9 mouse cellular contexts compared by ENCODE assay signal in the genomic region with DNA sequence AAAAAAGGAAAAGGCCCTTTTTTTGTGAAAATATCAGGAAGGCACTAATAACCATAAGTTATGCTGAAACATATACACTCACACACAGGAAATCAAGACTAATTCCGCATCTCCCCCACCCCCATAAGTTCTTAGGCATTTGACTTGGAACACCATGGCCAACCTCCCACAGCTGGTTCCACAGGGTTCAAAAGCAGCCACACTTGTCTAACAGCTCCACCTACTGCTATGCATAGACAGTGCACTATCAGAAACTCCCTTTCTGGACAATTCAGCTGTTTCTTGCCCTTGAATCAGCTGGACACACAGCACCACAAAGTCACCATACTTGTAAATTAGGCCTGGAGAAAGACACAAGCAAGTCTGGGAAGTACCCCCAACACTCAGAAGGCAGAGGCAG. TPM values are rescaled to one million over a fixed set of nuclear protein-coding genes. Genes with fewer than 3 reads are reported as not detected.
DNase-seq lines count a peak whose midpoint lies in the region; ATAC-seq and TF ChIP-seq lines count a peak whose summit lies in the region.
"Had no signal": no experiment of that assay in that cellular context is flagged by ENCODE, and none has a peak within 500 bp of the region (broad histone marks: within the 10 kb centered on the region; RNA-seq: fewer than 3 reads in every experiment).

No protein-coding gene starts in this region.

- in situ Hi-C loops in CH12.LX (cut with MboI; ENCODE audit: low pct_ligation_motif_present, low pct_unique_long_range_greater_than_20kb, low sequenced_read_pairs): loop anchor here (25.0 kb wide), 1 partner anchor 399 kb away; no protein-coding TSS in a partner anchor

- no peak for DNase-seq in kidney, adult 8-10 months
- DNase-seq in CH12.LX (ENCODE audit: extremely low read depth): no peak
- peak; percentile 19 for DNase-seq in brain, embryonic 14.5 days (ENCODE audit: low read depth)
- DNase-seq in limb, embryonic 11.5 days (ENCODE audit: low spot score): peak; percentile 35
- no peak for DNase-seq in testis, postnatal 10 days (ENCODE audit: low spot score)
- DNase-seq in urinary bladder, postnatal 25 days (ENCODE audit: low spot score): no peak
- DNase-seq in left cerebral cortex, postnatal 36 days (ENCODE audit: low spot score in 2 of 2): no peak

- no peaks in the 10 kb centered on the region for H3K9me3 ChIP-seq in kidney, embryonic 15.5 days (replicated peaks)
- H3K9me3 ChIP-seq in CH12.LX (replicated peaks; ENCODE audit: low read length): no peaks in the 10 kb centered on the region
- H3K9me3 ChIP-seq in limb, embryonic 11.5 days (ENCODE audit: control insufficient read depth, low read length): no peaks in the 10 kb centered on the region

- H3K4me2 ChIP-seq in kidney, embryonic 15.5 days: no peak overlapping the region
- H3K4me2 ChIP-seq in CH12.LX (ENCODE audit: insufficient read depth, low read depth, poor library complexity, severe bottlenecking): no peak overlapping the region
- no peak overlapping the region for H3K4me2 ChIP-seq in limb, embryonic 11.5 days (ENCODE audit: low read depth, severe bottlenecking)
- H3K4me2 ChIP-seq: liver, embryonic 11.5 days had no signal

- H3K9ac ChIP-seq in kidney, embryonic 15.5 days: no peak overlapping the region
- no peak overlapping the region for H3K9ac ChIP-seq in CH12.LX (ENCODE audit: insufficient read depth, low read depth)
- no peak overlapping the region for H3K9ac ChIP-seq in limb, embryonic 11.5 days (ENCODE audit: low read length)

- TF ChIP-seq POLR2A in CH12.LX (IDR thresholded peaks at IDR 0.05; ENCODE audit: low read depth, low read length): no peak
- no peak for TF ChIP-seq POLR2A in brain, embryonic 14.5 days (IDR thresholded peaks at IDR 0.05; ENCODE audit: borderline replicate concordance, extremely low read depth, insufficient read depth, insufficient read length, poor library complexity, severe bottlenecking)

- no peaks in the 10 kb centered on the region for H3K4me1 ChIP-seq in kidney, embryonic 15.5 days
- no peaks in the 10 kb centered on the region for H3K4me1 ChIP-seq in CH12.LX (ENCODE audit: control insufficient read depth in 1 of 2, insufficient read depth in 2 of 2)
- no peaks in the 10 kb centered on the region for H3K4me1 ChIP-seq in limb, embryonic 11.5 days (ENCODE audit: control insufficient read depth, insufficient read depth, low read length)

- H3K27ac ChIP-seq in kidney, embryonic 15.5 days: no peak overlapping the region
- no peak overlapping the region for H3K27ac ChIP-seq in CH12.LX (ENCODE audit: insufficient read depth, low read depth)
- H3K27ac ChIP-seq in limb, embryonic 11.5 days (replicated peaks; ENCODE audit: low read depth, low read length): no peak overlapping the region

- dilution Hi-C loops in CH12.LX (cut with MboI; ENCODE audit: extremely low pct_ligation_motif_present, extremely low pct_unique_long_range_greater_than_20kb, low sequenced_read_pairs): no loop called here

- H3K79me2 ChIP-seq in CH12.LX (replicated peaks; ENCODE audit: control insufficient read depth, extremely low read depth, insufficient read depth, poor library complexity, severe bottlenecking): no peaks in the 10 kb centered on the region

- ATAC-seq in kidney, embryonic 15.5 days (replicated peaks; ENCODE audit: low FRiP score): 0 out of 2 replicates have a peak, but pooled peaks have one; percentile 47
- ATAC-seq in limb, embryonic 11.5 days (ENCODE audit: insufficient number of reproducible peaks, low FRiP score, low TSS enrichment, low read depth): no peak

- no peak for TF ChIP-seq EP300 in CH12.LX (IDR thresholded peaks at IDR 0.05; ENCODE audit: low read length)

- peak; percentile 14 to 65; a peak in 2 of 4 replicates for TF ChIP-seq CTCF in CH12.LX (conservative IDR thresholded peaks at IDR 0.05 in 1 of 2, IDR thresholded peaks at IDR 0.05 in 1 of 2; ENCODE audit: low read depth in 2 of 2, low read length in 2 of 2)
- peak; percentile 34; the same call in 1 of the 2 replicates for TF ChIP-seq CTCF in brain, embryonic 14.5 days (IDR thresholded peaks at IDR 0.05; ENCODE audit: borderline replicate concordance, extremely low read depth, insufficient read depth, insufficient read length)

- H3K4me3 ChIP-seq in kidney, embryonic 15.5 days (replicated peaks): no peak overlapping the region
- no peak overlapping the region for H3K4me3 ChIP-seq in CH12.LX (replicated peaks in 1 of 3; ENCODE audit: low read depth in 2 of 3, low read length in 2 of 3, poor library complexity in 1 of 3)
- H3K4me3 ChIP-seq in limb, embryonic 11.5 days (ENCODE audit: low read depth, low read length): no peak overlapping the region

- H3K27me3 ChIP-seq in kidney, embryonic 15.5 days: no peaks in the 10 kb centered on the region
- no peaks in the 10 kb centered on the region for H3K27me3 ChIP-seq in CH12.LX (replicated peaks)
- H3K27me3 ChIP-seq in limb, embryonic 11.5 days (ENCODE audit: control insufficient read depth, insufficient read depth, low read length): no peaks in the 10 kb centered on the region

- peaks cover 94% of the 10 kb centered on the region for H3K36me3 ChIP-seq in kidney, embryonic 15.5 days
- peaks cover 60 to 90% of the 10 kb centered on the region in 2 experiments for H3K36me3 ChIP-seq in CH12.LX (replicated peaks in 1 of 2; ENCODE audit: control insufficient read depth in 1 of 2, insufficient read depth in 1 of 2, low read length in 1 of 2)
- peaks cover 9% of the 10 kb centered on the region; the same call in 1 of the 2 replicates for H3K36me3 ChIP-seq in limb, embryonic 11.5 days (ENCODE audit: control insufficient read depth, insufficient read depth, low read length)

- intact Hi-C loops in left cerebral cortex, postnatal 36 days (cut with DNase I): no loop called here

- WGBS in kidney, embryonic 15.5 days: 75% methylated on average over 1 of the region's 1 CpGs
- WGBS in limb, embryonic 11.5 days: 90% methylated on average over 1 of the region's 1 CpGs

- peak; percentile 68 for TF ChIP-seq RAD21 in CH12.LX (IDR thresholded peaks at IDR 0.05; ENCODE audit: low read depth, low read length)

TF ChIP-seq in CH12.LX, 34 proteins besides CTCF, POLR2A, EP300 and RAD21:
- TF ChIP-seq HCFC1 (IDR thresholded peaks at IDR 0.05; ENCODE audit: low read depth, low read length) (no peak), SMC3 (IDR thresholded peaks at IDR 0.05; ENCODE audit: low read depth, low read length) (peak; percentile 46)

RNA-seq across cellular contexts. Expression of gene Vps13d, which starts 33.6 kb away (rescaled TPM):
- 9.9 and 10.1 TPM in 2 replicates for polyA plus RNA-seq in kidney, embryonic 15.5 days (2015; fragmentation: Nextera tagmentation; extraction: Ambion mirVana)
- total RNA-seq in CH12.LX (2012; rRNA removed): 9.7 and 10.8 TPM in 2 replicates
- 8.2 and 9.8 TPM in 2 replicates for total RNA-seq in CH12.LX (2014; rRNA removed)
- 9.4 and 9.6 TPM in 2 replicates for polyA plus RNA-seq in CH12.LX (2012; ENCODE audit: insufficient read length, low read depth)
- polyA plus RNA-seq in brain, embryonic 14.5 days (2012; rRNA removed): 19.0 and 26.9 TPM in 2 replicates
- 11.8 and 14.2 TPM in 2 replicates for polyA plus RNA-seq in limb, embryonic 11.5 days (2014; fragmentation: Nextera tagmentation; extraction: Ambion mirVana)
- total RNA-seq in left cerebral cortex, postnatal 36 days (2021): 10 to 100 TPM; 59.2 to 70.4 TPM

Comparison
In these comparisons a context has a peak if more than half of its experiments do, and no peak if none do; other contexts are left out.
1. DNase-seq: peak in brain, embryonic 14.5 days (single experiment) and limb, embryonic 11.5 days (single experiment); none in kidney, adult 8-10 months (0 of 2), CH12.LX (single experiment), testis, postnatal 10 days (single experiment), urinary bladder, postnatal 25 days (single experiment) and left cerebral cortex, postnatal 36 days (0 of 2).